Mouse (Mus musculus) testis, adult 2 months (tissue): ENCODE data around the gene Klk14.
A peak's percentile ranks its signal among the peaks of the same experiment; 100 is the strongest.

ENCODE experiments used
- CTCF ChIP-seq: fragments of 200-500 bp; IDR thresholded peaks from 2 replicates; pipeline ENCODE4 v1.5.1; 2012; ENCODE audit warnings: low read depth, mild to moderate bottlenecking, inconsistent platforms, low read length, moderate library complexity; ENCODE audit not compliant: control insufficient read depth, insufficient read depth, insufficient replicate concordance
- POLR2A ChIP-seq: fragments of 200-500 bp; IDR thresholded peaks from 2 replicates; pipeline ENCODE4 v1.6.1; 2012; ENCODE audit warnings: low read depth, mild to moderate bottlenecking, inconsistent platforms, low read length, moderate library complexity; ENCODE audit not compliant: control insufficient read depth

- peak; percentile 92 for TF ChIP-seq CTCF
- no peak for TF ChIP-seq POLR2A
These were observed 9.3 kb upstream of the Klk14 start for GRCm38 (mm10) chr7:43680960-43681359.
